Comparison of ENCODE assay signal across 8 mouse cellular contexts in genomic region chr13:3610795-3611438, GRCm38 (mm10). TPM values are rescaled to one million over a fixed set of nuclear protein-coding genes. Genes with fewer than 3 reads are reported as not detected.
A peak's percentile ranks its signal among the peaks of the same experiment; 100 is the strongest.
DNase-seq lines count a peak whose midpoint lies in the region; ATAC-seq and TF ChIP-seq lines count a peak whose summit lies in the region.

Gene Fam208b (minus strand): TSS chr13:3611108.

- WGBS in embryonic facial prominence, embryonic 14.5 days: 0% methylated on average over 47 of the region's 58 CpGs
- 1% methylated on average over 58 of the region's 58 CpGs for WGBS in heart, adult 2 months
- under 1% methylated on average over 58 of the region's 58 CpGs for WGBS in limb, embryonic 13.5 days
- under 1% methylated on average over 58 of the region's 58 CpGs for WGBS in midbrain, embryonic 16.5 days

- DNase-seq in 3T3-L1 (ENCODE audit: low read depth, low spot score): peak; percentile 99
- peak; percentile 87 to 91 for DNase-seq in adrenal gland, postnatal 4 days (ENCODE audit: low spot score in 2 of 2)
- peak; percentile 100 for DNase-seq in embryonic facial prominence, embryonic 14.5 days (ENCODE audit: low spot score)
- DNase-seq in heart, adult 2 months: peak; percentile 95 to 99
- peak; percentile 99 for DNase-seq in kidney, adult 8-10 months
- peak; percentile 83 to 97 for DNase-seq in spleen, postnatal 10 days (ENCODE audit: low spot score in 2 of 2)

- no peaks in the 10 kb centered on the region for H3K27me3 ChIP-seq in embryonic facial prominence, embryonic 14.5 days (replicated peaks; ENCODE audit: control insufficient read depth, insufficient read depth, low read length)
- 0 out of 2 replicates have a peak, but pooled peaks cover 2% of the 10 kb centered on the region for H3K27me3 ChIP-seq in heart, adult 2 months (ENCODE audit: control insufficient read depth, insufficient read depth, low read length)
- H3K27me3 ChIP-seq in limb, embryonic 13.5 days: no peaks in the 10 kb centered on the region
- H3K27me3 ChIP-seq in midbrain, embryonic 16.5 days (ENCODE audit: control insufficient read depth, insufficient read depth, low read depth, low read length): peaks cover 6% of the 10 kb centered on the region; the same call in 1 of the 2 replicates

- ATAC-seq in embryonic facial prominence, embryonic 14.5 days (ENCODE audit: low read depth): peak; percentile 100
- peak; percentile 99 for ATAC-seq in limb, embryonic 13.5 days (ENCODE audit: low FRiP score, low read depth)
- ATAC-seq in midbrain, embryonic 16.5 days: peak; percentile 99

- intact Hi-C loops in heart, adult 2 months (cut with DNase I): loop anchor here (2.0 kb wide), 2 partner anchors 24 to 70 kb away; partner anchors contain the start of gene Asb13

- TF ChIP-seq EP300 in heart, adult 2 months (IDR thresholded peaks at IDR 0.05; ENCODE audit: insufficient read depth, low read depth, low read length): 0 out of 2 replicates have a peak, but pooled peaks have one; percentile 2

- H3K4me3 ChIP-seq in embryonic facial prominence, embryonic 14.5 days (ENCODE audit: low read depth, low read length): peak within 1 kb of the TSS; percentile 83
- H3K4me3 ChIP-seq in heart, adult 2 months: peak within 1 kb of the TSS; percentile 82
- H3K4me3 ChIP-seq in limb, embryonic 13.5 days: peak within 1 kb of the TSS; percentile 94
- H3K4me3 ChIP-seq in midbrain, embryonic 16.5 days (ENCODE audit: low read depth, low read length): peak within 1 kb of the TSS; percentile 99

- TF ChIP-seq POLR2A in heart, adult 2 months (IDR thresholded peaks at IDR 0.05; ENCODE audit: insufficient read depth, low read depth, low read length): peak; percentile 88

- H3K36me3 ChIP-seq in embryonic facial prominence, embryonic 14.5 days (ENCODE audit: control insufficient read depth, insufficient read depth, low read length): 0 out of 2 replicates have a peak, but pooled peaks cover 3% of the 10 kb centered on the region
- no peaks in the 10 kb centered on the region for H3K36me3 ChIP-seq in heart, adult 2 months (ENCODE audit: control insufficient read depth, insufficient read depth, low read length)
- H3K36me3 ChIP-seq in limb, embryonic 13.5 days: 0 out of 2 replicates have a peak, but pooled peaks cover 3% of the 10 kb centered on the region
- no peaks in the 10 kb centered on the region for H3K36me3 ChIP-seq in midbrain, embryonic 16.5 days (ENCODE audit: control insufficient read depth, insufficient read depth, low read length)

- H3K27ac ChIP-seq in embryonic facial prominence, embryonic 14.5 days (replicated peaks; ENCODE audit: low read depth, low read length): peak within 1 kb of the TSS; percentile 88
- H3K27ac ChIP-seq in heart, adult 2 months: peak within 1 kb of the TSS; percentile 86
- peak within 1 kb of the TSS; percentile 95 for H3K27ac ChIP-seq in limb, embryonic 13.5 days
- peak within 1 kb of the TSS; percentile 89 for H3K27ac ChIP-seq in midbrain, embryonic 16.5 days (ENCODE audit: low read length)

- TF ChIP-seq CTCF in heart, adult 2 months (IDR thresholded peaks at IDR 0.05): no peak

- H3K79me2 ChIP-seq in heart, adult 2 months (replicated peaks; ENCODE audit: control insufficient read depth, insufficient read depth, low read length): no peaks in the 10 kb centered on the region

- H3K9me3 ChIP-seq in embryonic facial prominence, embryonic 14.5 days (ENCODE audit: control insufficient read depth, low read length): 0 out of 2 replicates have a peak, but pooled peaks cover 4% of the 10 kb centered on the region
- peaks cover 4% of the 10 kb centered on the region; the same call in 1 of the 2 replicates for H3K9me3 ChIP-seq in limb, embryonic 13.5 days
- H3K9me3 ChIP-seq in midbrain, embryonic 16.5 days (replicated peaks; ENCODE audit: control insufficient read depth, low read length, poor library complexity, severe bottlenecking): no peaks in the 10 kb centered on the region

- peak within 1 kb of the TSS; percentile 86 for H3K9ac ChIP-seq in embryonic facial prominence, embryonic 14.5 days (ENCODE audit: low read depth, low read length)
- peak within 1 kb of the TSS; percentile 81 for H3K9ac ChIP-seq in heart, adult 2 months (ENCODE audit: low read depth, low read length)
- peak within 1 kb of the TSS; percentile 92 for H3K9ac ChIP-seq in limb, embryonic 13.5 days
- H3K9ac ChIP-seq in midbrain, embryonic 16.5 days (ENCODE audit: low read depth, low read length): peak within 1 kb of the TSS; percentile 81

- no peaks in the 10 kb centered on the region for H3K4me1 ChIP-seq in embryonic facial prominence, embryonic 14.5 days (ENCODE audit: control insufficient read depth, insufficient read depth, low read length)
- peaks cover 4% of the 10 kb centered on the region for H3K4me1 ChIP-seq in heart, adult 2 months (ENCODE audit: control insufficient read depth, insufficient read depth, low read length)
- H3K4me1 ChIP-seq in limb, embryonic 13.5 days: no peaks in the 10 kb centered on the region
- H3K4me1 ChIP-seq in midbrain, embryonic 16.5 days (ENCODE audit: control insufficient read depth, insufficient read depth, low read length): peaks cover 10% of the 10 kb centered on the region

- peak within 1 kb of the TSS; percentile 59 for H3K4me2 ChIP-seq in embryonic facial prominence, embryonic 14.5 days (ENCODE audit: low read depth, low read length)
- H3K4me2 ChIP-seq in limb, embryonic 13.5 days (replicated peaks): peak within 1 kb of the TSS; percentile 73
- H3K4me2 ChIP-seq in midbrain, embryonic 16.5 days (ENCODE audit: low read length): peak within 1 kb of the TSS; percentile 88

RNA-seq across cellular contexts. Expression of gene Fam208b, which starts in this region (rescaled TPM):
- total RNA-seq in adrenal gland, postnatal 4 days (2021): 10 to 100 TPM; 28.7 to 31.4 TPM
- polyA plus RNA-seq in embryonic facial prominence, embryonic 14.5 days (2014; fragmentation: Nextera tagmentation; extraction: Ambion mirVana): 17.1 and 18.1 TPM in 2 replicates
- 10 to 100 TPM; 12.8 to 13.1 TPM for total RNA-seq in heart, adult 2 months (2021)
- polyA plus RNA-seq in heart, adult 2 months (2012; rRNA removed): 2.5 and 5.4 TPM in 2 replicates
- 19.8 and 22.1 TPM in 2 replicates for polyA plus RNA-seq in limb, embryonic 13.5 days (2015; fragmentation: Nextera tagmentation; extraction: Ambion mirVana)
- 15.6 and 19.5 TPM in 2 replicates for polyA plus RNA-seq in midbrain, embryonic 16.5 days (2015; fragmentation: Nextera tagmentation; extraction: Ambion mirVana)

Comparison
In these comparisons a context has a peak if more than half of its experiments do, and no peak if none do; other contexts are left out.
1. Peak in every context shown above with its lines: DNase-seq, ATAC-seq, H3K4me3 ChIP-seq and H3K27ac ChIP-seq.